Mouse (Mus musculus) intestine, embryonic 14.5 days (tissue): ENCODE data around the gene Ncoa3. TPM values are rescaled to one million over a fixed set of nuclear protein-coding genes. Genes with fewer than 3 reads are reported as not detected.
A peak's percentile ranks its signal among the peaks of the same experiment; 100 is the strongest.

Experiments used
- ATAC-seq: fragments of 200-750 bp; cut with Nextera tagmentation; replicated peaks from 2 replicates; pipeline ENCODE4 v1.8.0; 2017; ENCODE audit warnings: low read depth, moderate number of reproducible peaks, moderate TSS enrichment, moderate library complexity; ENCODE audit not compliant: low FRiP score, low TSS enrichment
- DNase-seq: peaks from one replicate; pipeline ENCODE4 v3.0.0-alpha.2; 2018; ENCODE audit warnings: low spot score
- H3K27ac ChIP-seq: fragments of 300-500 bp; sonication (generic); 2 replicates; pipeline ENCODE4 v1.5.1; 2014; ENCODE audit warnings: low read depth, mild to moderate bottlenecking, control low read depth
- H3K27me3 ChIP-seq: fragments of 300-500 bp; sonication (generic); replicated peaks from 2 replicates; pipeline ENCODE4 v1.6.1; 2014; ENCODE audit warnings: low read length, control low read depth; ENCODE audit not compliant: control insufficient read depth, insufficient read depth
- H3K36me3 ChIP-seq: fragments of 300-500 bp; sonication (generic); 2 replicates; pipeline ENCODE4 v1.6.1; 2014; ENCODE audit warnings: low read length, control low read depth; ENCODE audit not compliant: control insufficient read depth, insufficient read depth
- H3K4me1 ChIP-seq: fragments of 300-500 bp; sonication (generic); replicated peaks from 2 replicates; pipeline ENCODE4 v1.6.1; 2014; ENCODE audit warnings: low read length, control low read depth, mixed read lengths; ENCODE audit not compliant: control insufficient read depth, insufficient read depth
- H3K4me2 ChIP-seq: fragments of 300-500 bp; sonication (generic); 2 replicates; pipeline ENCODE4 v1.6.1; 2014; ENCODE audit warnings: low read length
- H3K4me3 ChIP-seq: fragments of 300-500 bp; sonication (generic); 2 replicates; pipeline ENCODE4 v1.5.1; 2014; ENCODE audit warnings: low read depth, low read length, control low read depth, mixed read lengths
- H3K9ac ChIP-seq: fragments of 300-500 bp; sonication (generic); 2 replicates; pipeline ENCODE4 v1.6.1; 2014; ENCODE audit warnings: mild to moderate bottlenecking, low read length
- H3K9me3 ChIP-seq: fragments of 300-500 bp; sonication (generic); 2 replicates; pipeline ENCODE4 v1.6.1; 2016; ENCODE audit warnings: low read length, control low read depth; ENCODE audit not compliant: control insufficient read depth
- WGBS: fragments of 180-500 bp; shearing (Covaris S2); extraction: QIAGEN DNeasy Blood & Tissue Kit; methylation state at CpG from one replicate; pipeline ENCODE4 v1.1.7; 2014; 5-methylcytosine and 5-hydroxymethylcytosine counted together
- polyA plus RNA-seq: library from polyadenylated mRNA; unstranded; fragments of >200 nt; fragmentation: Nextera tagmentation; extraction: Ambion mirVana; gene quantifications from 2 replicates; pipeline ENCODE4 v1.2.1, GENCODE M21; 2014

Gene Ncoa3
- polyA plus RNA-seq, 1 experiment from 2014 or later = 15.9 TPM

DNA sequence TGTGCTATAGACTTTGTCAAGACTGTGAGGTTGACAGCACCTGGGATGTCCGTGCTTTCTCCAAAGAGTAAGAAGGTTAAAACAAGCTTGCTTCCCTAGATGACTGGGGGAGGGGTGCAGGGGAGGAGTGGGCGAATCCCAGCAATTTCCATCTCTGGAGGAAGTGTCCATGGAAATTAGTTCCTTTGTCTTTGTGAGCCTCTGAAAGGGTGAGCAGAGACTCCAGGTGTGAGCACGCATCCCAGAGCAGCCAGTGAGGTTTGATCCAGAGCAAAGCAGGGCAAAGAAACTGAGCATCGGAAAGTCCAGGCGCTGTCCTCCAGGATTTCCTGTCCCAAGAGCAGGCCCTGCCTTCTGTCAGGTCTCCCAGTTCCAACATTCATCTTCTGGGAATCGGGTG lies 81.9 kb downstream of the Ncoa3 start:
- DNase-seq (no peak), ATAC-seq (no peak)
- no peaks in the 10 kb centered on the region for H3K27me3 ChIP-seq
- no peaks in the 10 kb centered on the region for H3K9me3 ChIP-seq
- no peak overlapping the region for H3K9ac ChIP-seq
- WGBS = 49% methylated on average over 6 of the region's 6 CpGs
- H3K4me3 ChIP-seq = no peak overlapping the region
- H3K27ac ChIP-seq = no peak overlapping the region
- peaks cover 85% of the 10 kb centered on the region for H3K36me3 ChIP-seq
- no peaks in the 10 kb centered on the region; the same call in 1 of the 2 replicates for H3K4me1 ChIP-seq
- H3K4me2 ChIP-seq = no peak overlapping the region

DNA sequence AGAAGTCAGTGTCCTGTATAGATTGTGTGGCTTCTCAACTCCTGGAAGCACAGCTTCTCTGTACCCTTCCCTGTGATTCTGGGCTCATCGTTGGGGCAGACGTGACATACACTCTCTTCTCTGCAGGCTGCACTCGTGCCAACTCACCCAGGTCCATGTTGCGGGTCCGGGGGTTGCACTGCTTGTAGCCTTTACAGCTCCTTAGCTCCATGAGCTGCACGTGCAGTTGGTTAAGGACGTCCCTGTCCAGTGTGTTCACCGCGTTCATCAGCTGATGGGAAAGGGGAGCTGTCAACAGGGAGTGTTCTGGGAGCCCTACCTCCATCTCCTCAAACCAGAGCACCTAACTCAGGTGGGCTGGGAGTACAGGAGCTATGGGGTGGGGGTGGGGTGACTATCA lies 84.9 kb downstream of the Ncoa3 start:
- Histone ChIP-seq H3K27ac (no peak overlapping the region), H3K36me3 (peaks cover 77% of the 10 kb centered on the region), H3K4me1 (peaks cover 16% of the 10 kb centered on the region), H3K9me3 (no peaks in the 10 kb centered on the region), H3K4me3 (no peak overlapping the region), H3K9ac (no peak overlapping the region), H3K27me3 (no peaks in the 10 kb centered on the region), H3K4me2 (no peak overlapping the region)
- 89% methylated on average over 9 of the region's 9 CpGs for WGBS
- DNase-seq (no peak), ATAC-seq (no peak)

DNA sequence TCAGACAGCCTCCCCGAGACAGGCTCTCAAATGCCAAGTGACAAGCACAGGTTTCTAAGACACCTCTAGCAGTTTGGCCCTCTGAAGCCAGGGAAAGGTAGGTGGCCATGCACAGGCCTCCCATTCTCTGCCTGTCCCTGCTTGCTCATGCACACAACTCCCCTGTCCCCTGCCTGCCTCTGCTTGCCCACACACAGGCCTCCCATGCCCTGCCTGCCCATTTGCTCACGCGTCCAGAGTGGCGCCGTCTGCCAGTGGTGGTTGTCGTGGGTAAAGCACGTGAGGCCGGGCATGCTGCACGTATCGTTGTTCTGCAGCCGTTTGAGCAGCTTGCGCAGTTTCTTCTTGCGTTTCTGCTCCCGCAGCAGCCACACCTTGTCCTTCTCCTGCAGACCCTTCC lies 86.8 kb downstream of the Ncoa3 start:
- Histone ChIP-seq H3K27ac (no peak overlapping the region), H3K9me3 (no peaks in the 10 kb centered on the region), H3K36me3 (peaks cover 73% of the 10 kb centered on the region), H3K4me2 (no peak overlapping the region), H3K4me3 (no peak overlapping the region), H3K9ac (no peak overlapping the region), H3K4me1 (peaks cover 16% of the 10 kb centered on the region), H3K27me3 (no peaks in the 10 kb centered on the region)
- ATAC-seq (no peak), DNase-seq (no peak)
- WGBS = 96% methylated on average over 14 of the region's 14 CpGs

DNA sequence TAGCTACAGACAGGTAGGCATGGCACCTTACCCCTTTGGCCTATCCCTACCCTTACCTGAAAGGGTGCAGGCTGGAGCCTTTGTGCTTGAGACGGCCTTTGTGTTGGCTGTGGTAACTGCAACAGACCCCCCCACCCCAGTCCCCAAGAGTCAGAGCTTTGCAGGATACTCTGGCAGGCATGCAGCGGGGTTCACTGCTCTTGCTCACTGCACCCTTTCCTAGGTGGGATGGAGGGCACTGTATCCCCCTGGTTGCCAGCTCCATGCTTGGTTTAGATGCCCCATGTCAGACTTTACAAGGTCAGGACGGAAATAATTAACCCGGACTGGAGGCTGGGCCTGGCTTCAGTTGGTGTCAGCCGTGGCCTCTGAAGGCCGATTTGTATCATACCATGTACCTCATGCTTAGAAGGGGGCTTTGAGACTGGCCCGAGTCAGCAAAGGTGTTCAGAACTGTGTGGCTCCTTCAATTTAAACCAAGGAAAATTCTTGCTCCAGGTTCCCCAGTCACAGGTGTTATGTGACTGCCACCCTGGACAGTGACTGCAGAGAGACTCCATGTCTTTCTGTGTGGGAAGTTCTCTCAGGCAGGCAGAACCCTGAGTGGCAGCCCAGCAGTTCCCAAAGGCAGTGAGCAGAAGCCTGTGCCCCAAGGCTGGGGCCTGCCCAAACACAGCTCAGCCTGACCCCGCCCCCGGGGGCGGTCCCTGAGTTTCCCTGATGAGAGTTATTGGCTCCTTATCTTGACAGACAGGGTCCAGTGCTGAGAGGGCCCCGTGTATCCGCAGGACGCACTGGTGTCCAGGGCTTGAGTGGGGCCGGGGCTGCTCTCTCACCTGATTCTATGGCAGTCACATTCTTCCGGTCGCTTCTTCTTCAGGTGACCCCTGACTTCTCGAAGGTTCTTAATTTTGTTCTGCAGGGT lies 87.8 kb downstream of the Ncoa3 start:
- peak; percentile 74 for DNase-seq
- no peaks in the 10 kb centered on the region for H3K27me3 ChIP-seq
- peaks cover 68% of the 10 kb centered on the region for H3K36me3 ChIP-seq
- peaks cover 16% of the 10 kb centered on the region for H3K4me1 ChIP-seq
- WGBS = 56% methylated on average over 17 of the region's 17 CpGs
- H3K27ac ChIP-seq = no peak overlapping the region
- H3K4me2 ChIP-seq = no peak overlapping the region
- H3K9me3 ChIP-seq = no peaks in the 10 kb centered on the region
- peak; percentile 33; the same call in 1 of the 2 replicates for ATAC-seq
- no peak overlapping the region for H3K9ac ChIP-seq
- no peak overlapping the region for H3K4me3 ChIP-seq

DNA sequence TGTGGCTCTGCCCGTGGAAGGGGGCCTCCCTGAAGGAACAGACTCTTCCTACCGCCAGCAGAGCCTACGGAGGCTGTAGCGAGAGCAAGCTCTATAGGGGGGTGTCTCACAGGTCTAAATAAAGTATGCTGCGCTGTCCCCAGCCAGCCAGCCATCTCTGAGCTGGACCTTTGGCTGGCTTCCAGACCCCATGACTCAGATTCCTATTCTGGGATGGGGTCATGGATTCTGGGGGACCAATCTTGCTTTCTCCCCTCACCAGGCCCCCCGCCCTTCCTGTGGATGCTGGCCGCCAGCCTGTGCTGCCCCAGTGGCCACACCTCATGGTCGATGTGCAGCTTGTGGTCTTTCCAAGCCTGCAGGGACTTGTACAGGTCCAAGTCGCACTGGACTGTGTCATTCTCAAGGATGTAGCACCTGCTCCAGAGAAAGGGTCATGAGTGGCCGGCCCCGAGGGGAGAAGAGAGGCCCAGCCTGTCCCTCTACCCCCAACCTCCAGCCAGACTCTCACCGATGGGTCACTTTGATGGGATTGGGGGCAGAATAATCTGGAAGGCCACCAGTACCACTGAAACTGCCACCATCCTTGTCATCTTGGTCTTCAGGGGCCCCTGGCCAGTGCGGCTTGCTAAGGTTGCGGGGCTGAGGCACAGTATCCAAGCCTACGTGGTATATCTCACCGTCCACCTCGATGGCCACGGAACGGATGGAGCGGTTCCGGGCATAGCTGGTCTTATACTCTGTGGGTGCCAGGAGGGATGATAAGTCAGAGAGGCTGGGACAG lies 88.7 kb downstream of the Ncoa3 start:
- no peak overlapping the region for H3K4me3 ChIP-seq

DNA sequence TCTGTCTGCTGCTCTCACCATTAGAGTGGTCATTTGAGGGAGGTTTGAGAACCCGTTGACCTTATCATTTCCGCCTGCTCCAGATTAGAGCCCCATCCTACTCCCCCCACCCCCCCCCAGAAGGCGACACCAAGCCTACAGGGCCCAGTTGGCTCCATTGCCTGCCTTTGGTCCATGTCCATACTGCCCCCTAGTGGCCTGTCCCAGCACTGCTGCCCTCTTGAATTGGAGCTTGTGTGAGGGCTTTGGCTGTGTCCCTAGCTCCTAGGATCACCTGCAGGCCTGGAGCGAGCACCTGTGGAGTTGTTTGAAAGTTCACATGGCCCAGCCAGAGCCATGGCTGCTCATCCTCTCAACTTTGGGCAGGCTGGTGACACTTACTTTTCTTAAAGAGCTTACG lies 89.8 kb downstream of the Ncoa3 start:
- no peak for ATAC-seq
- no peaks in the 10 kb centered on the region for H3K9me3 ChIP-seq

More for the DNA sequence above, 88.7 kb downstream of the Ncoa3 start:
- Histone ChIP-seq H3K9ac (no peak overlapping the region), H3K4me1 (peaks cover 16% of the 10 kb centered on the region), H3K27me3 (no peaks in the 10 kb centered on the region), H3K27ac (no peak overlapping the region), H3K9me3 (no peaks in the 10 kb centered on the region), H3K4me2 (no peak overlapping the region), H3K36me3 (peaks cover 71% of the 10 kb centered on the region)
- ATAC-seq (no peak), DNase-seq (no peak)
- 82% methylated on average over 21 of the region's 21 CpGs for WGBS

DNA sequence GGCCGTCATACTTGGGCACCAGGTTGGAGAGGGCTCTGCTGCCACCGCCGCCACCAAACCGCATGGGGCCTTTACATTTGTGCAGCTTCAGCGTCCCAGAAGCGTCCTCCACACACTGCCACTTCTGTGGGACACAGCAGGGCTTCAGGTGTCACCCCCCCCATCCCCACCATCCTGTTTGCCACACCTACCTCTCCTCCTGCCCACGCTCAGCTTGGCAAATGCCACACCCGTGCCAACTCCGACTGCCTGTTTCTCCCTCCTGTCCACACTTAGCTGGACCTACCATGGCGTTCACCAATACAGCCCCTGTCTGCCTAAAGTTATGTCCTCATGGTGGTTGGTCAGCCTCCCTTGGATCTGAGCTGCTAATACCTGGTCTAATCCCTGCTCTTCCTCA lies 90.2 kb downstream of the Ncoa3 start:
- H3K9ac ChIP-seq = no peak overlapping the region
- peaks cover 16% of the 10 kb centered on the region for H3K4me1 ChIP-seq
- WGBS = 81% methylated on average over 10 of the region's 10 CpGs
- H3K4me3 ChIP-seq = no peak overlapping the region
- H3K27ac ChIP-seq = no peak overlapping the region
- ATAC-seq (no peak), DNase-seq (no peak)
- peaks cover 72% of the 10 kb centered on the region for H3K36me3 ChIP-seq
- no peak overlapping the region for H3K4me2 ChIP-seq
- no peaks in the 10 kb centered on the region for H3K27me3 ChIP-seq
- H3K9me3 ChIP-seq = no peaks in the 10 kb centered on the region

More for the DNA sequence above, 89.8 kb downstream of the Ncoa3 start:
- peaks cover 71% of the 10 kb centered on the region for H3K36me3 ChIP-seq
- 74% methylated on average over 5 of the region's 5 CpGs for WGBS
- no peak overlapping the region for H3K4me2 ChIP-seq
- peak; percentile 93 for DNase-seq
- no peak overlapping the region for H3K9ac ChIP-seq
- H3K4me3 ChIP-seq = no peak overlapping the region
- H3K27ac ChIP-seq = no peak overlapping the region
- no peaks in the 10 kb centered on the region for H3K27me3 ChIP-seq
- H3K4me1 ChIP-seq = peaks cover 16% of the 10 kb centered on the region

DNA sequence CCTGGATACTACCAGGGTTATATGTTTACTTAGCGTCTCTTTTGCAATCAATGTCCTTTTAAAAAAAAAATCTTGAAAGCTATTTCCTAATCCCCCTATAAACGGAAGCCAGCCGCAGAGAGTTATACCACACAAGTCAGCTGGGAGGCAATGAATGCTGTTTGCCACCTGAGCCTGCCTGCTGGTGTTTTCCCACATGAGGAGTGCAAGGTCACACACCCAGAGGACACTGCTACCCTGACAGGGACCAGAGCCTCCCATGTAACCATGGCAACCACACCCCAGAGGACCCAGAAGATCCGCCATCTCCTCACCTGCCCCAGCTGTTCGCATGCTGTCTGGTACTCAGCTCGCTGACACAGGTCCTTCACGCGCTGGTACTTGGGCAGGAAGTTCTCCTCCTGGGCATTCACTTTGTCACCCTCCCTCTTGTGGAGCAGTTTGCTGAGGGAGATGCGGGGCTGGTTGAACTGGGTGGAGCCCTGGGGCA lies 91.2 kb downstream of the Ncoa3 start:
- no peaks in the 10 kb centered on the region for H3K9me3 ChIP-seq
- H3K27ac ChIP-seq = no peak overlapping the region
- peaks cover 72% of the 10 kb centered on the region for H3K36me3 ChIP-seq
- no peak overlapping the region for H3K4me2 ChIP-seq
- no peaks in the 10 kb centered on the region for H3K27me3 ChIP-seq
- DNase-seq (no peak), ATAC-seq (0 out of 2 replicates have a peak, but pooled peaks have one; percentile 6)
- no peak overlapping the region for H3K9ac ChIP-seq
- no peak overlapping the region for H3K4me3 ChIP-seq
- peaks cover 16% of the 10 kb centered on the region for H3K4me1 ChIP-seq
- 55% methylated on average over 9 of the region's 9 CpGs for WGBS
